Mouse (Mus musculus) bone marrow, adult 2 months (tissue): ENCODE measurements around the gene Plxna1.

ENCODE experiments used
- CTCF ChIP-seq: fragments of 200-500 bp; IDR thresholded peaks from 2 replicates; pipeline ENCODE4 v1.5.1; 2011; ENCODE audit warnings: low read length, control low read depth; ENCODE audit not compliant: control insufficient read depth, insufficient read depth
- POLR2A ChIP-seq: fragments of 200-500 bp; IDR thresholded peaks from 2 replicates; pipeline ENCODE4 v1.6.1; 2011; ENCODE audit warnings: low read depth, mild to moderate bottlenecking, control low read depth, low read length, borderline replicate concordance; ENCODE audit not compliant: control insufficient read depth

- no peak for TF ChIP-seq CTCF
- no peak for TF ChIP-seq POLR2A
These were observed 20.4 kb downstream of the Plxna1 start for GRCm38 (mm10) chr6:89341981-89342380.
